Mouse (Mus musculus): ENCODE measurements around the gene Tnip1. TPM values are rescaled to one million over a fixed set of nuclear protein-coding genes. Genes with fewer than 3 reads are reported as not detected.
A peak's percentile ranks its signal among the peaks of the same experiment; 100 is the strongest.
"Not testable (repeated sequence)": the region's sequence is repeated elsewhere in the genome, so short reads cannot be mapped to it uniquely, and the experiment has no call there.

The Tnip1 gene
- polyA plus RNA-seq, 1 experiment from 2014 or later: 17.6 TPM

GRCm38 (mm10) chr11:54897470-54897869, 65.2 kb downstream of the Tnip1 start:
- WGBS: 51% methylated on average over 5 of the region's 5 CpGs
- no peaks in the 10 kb centered on the region for H3K27me3 ChIP-seq (replicated peaks; ENCODE audit: insufficient read depth, low read length)
- no peaks in the 10 kb centered on the region for H3K36me3 ChIP-seq (ENCODE audit: insufficient read depth, low read length)
- DNase-seq (ENCODE audit: low spot score) (peak; percentile 29), ATAC-seq (peak; percentile 58)
- TF ChIP-seq CTCF (IDR thresholded peaks at IDR 0.05): no peak
- TF ChIP-seq EP300 (IDR thresholded peaks at IDR 0.05): no peak
- H3K9ac ChIP-seq (replicated peaks; ENCODE audit: low read depth): no peak overlapping the region
- H3K27ac ChIP-seq (ENCODE audit: low read length): no peak overlapping the region
- H3K4me2 ChIP-seq (replicated peaks; ENCODE audit: low read depth, low read length): no peak overlapping the region
- no peaks in the 10 kb centered on the region for H3K9me3 ChIP-seq (ENCODE audit: low read length)
- no peak overlapping the region for H3K4me3 ChIP-seq (ENCODE audit: low read depth, low read length)
- H3K4me1 ChIP-seq (ENCODE audit: insufficient read depth, low read depth, low read length): no peaks in the 10 kb centered on the region

GRCm38 (mm10) chr11:54896646-54897045, 66.1 kb downstream of the Tnip1 start:
- H3K9me3 ChIP-seq (ENCODE audit: low read length); H3K4me1 ChIP-seq (ENCODE audit: insufficient read depth, low read depth, low read length); H3K36me3 ChIP-seq (ENCODE audit: insufficient read depth, low read length); H3K27ac ChIP-seq (ENCODE audit: low read length); ATAC-seq; H3K4me2 ChIP-seq (replicated peaks; ENCODE audit: low read depth, low read length); H3K9ac ChIP-seq (replicated peaks; ENCODE audit: low read depth); H3K27me3 ChIP-seq (replicated peaks; ENCODE audit: insufficient read depth, low read length); DNase-seq (ENCODE audit: low spot score); H3K4me3 ChIP-seq (ENCODE audit: low read depth, low read length): not testable (repeated sequence)
- 73% methylated on average over 3 of the region's 3 CpGs for WGBS

DNA sequence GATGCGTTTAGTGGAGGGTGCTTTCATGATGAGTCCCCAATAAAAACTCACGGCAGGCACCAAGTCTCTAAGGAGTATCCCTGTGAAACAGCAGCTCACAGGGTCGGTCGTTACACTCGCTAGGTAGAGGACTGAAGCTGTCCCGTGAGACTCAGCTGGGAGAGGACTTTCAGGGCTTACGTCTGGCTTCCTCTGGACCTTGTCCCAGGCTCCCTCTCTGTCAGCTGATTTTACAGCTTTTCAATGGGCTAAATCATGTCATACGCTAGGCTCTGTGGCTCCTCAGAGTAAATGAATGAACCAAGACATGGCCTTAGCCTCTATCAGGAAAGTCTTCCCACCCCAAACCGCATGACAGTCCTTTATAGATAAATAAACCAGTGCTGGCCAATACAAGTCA, 68.1 kb downstream of the Tnip1 start:
- H3K27ac ChIP-seq (ENCODE audit: low read length): no peak overlapping the region
- WGBS: 64% methylated on average over 9 of the region's 9 CpGs
- H3K9ac ChIP-seq (replicated peaks; ENCODE audit: low read depth): no peak overlapping the region
- H3K4me3 ChIP-seq (ENCODE audit: low read depth, low read length): no peak overlapping the region
- H3K36me3 ChIP-seq (ENCODE audit: insufficient read depth, low read length): no peaks in the 10 kb centered on the region
- ATAC-seq (no peak), DNase-seq (ENCODE audit: low spot score) (no peak)
- no peaks in the 10 kb centered on the region for H3K9me3 ChIP-seq (ENCODE audit: low read length)
- H3K4me1 ChIP-seq (ENCODE audit: insufficient read depth, low read depth, low read length): no peaks in the 10 kb centered on the region
- H3K27me3 ChIP-seq (replicated peaks; ENCODE audit: insufficient read depth, low read length): no peaks in the 10 kb centered on the region
- H3K4me2 ChIP-seq (replicated peaks; ENCODE audit: low read depth, low read length): no peak overlapping the region
- no peak for TF ChIP-seq EP300 (IDR thresholded peaks at IDR 0.05)
- no peak for TF ChIP-seq CTCF (IDR thresholded peaks at IDR 0.05)

- whole genome bisulfite sequencing: 42% methylated on average over 7 of the region's 7 CpGs
- ATAC-seq: no peak
- TF ChIP-seq EP300 (IDR thresholded peaks at IDR 0.05): no peak
- Histone ChIP-seq H3K9me3 (ENCODE audit: low read length) (no peaks in the 10 kb centered on the region), H3K27ac (ENCODE audit: low read length) (no peak overlapping the region), H3K36me3 (ENCODE audit: insufficient read depth, low read length) (no peaks in the 10 kb centered on the region), H3K4me3 (ENCODE audit: low read depth, low read length) (no peak overlapping the region), H3K4me2 (replicated peaks; ENCODE audit: low read depth, low read length) (no peak overlapping the region), H3K4me1 (ENCODE audit: insufficient read depth, low read depth, low read length) (no peaks in the 10 kb centered on the region), H3K27me3 (replicated peaks; ENCODE audit: insufficient read depth, low read length) (no peaks in the 10 kb centered on the region), H3K9ac (replicated peaks; ENCODE audit: low read depth) (no peak overlapping the region)
- no peak for DNase-seq (ENCODE audit: low spot score)
Observed at GRCm38 (mm10) chr11:54892091-54892490, 70.6 kb downstream of the Tnip1 start.

DNA sequence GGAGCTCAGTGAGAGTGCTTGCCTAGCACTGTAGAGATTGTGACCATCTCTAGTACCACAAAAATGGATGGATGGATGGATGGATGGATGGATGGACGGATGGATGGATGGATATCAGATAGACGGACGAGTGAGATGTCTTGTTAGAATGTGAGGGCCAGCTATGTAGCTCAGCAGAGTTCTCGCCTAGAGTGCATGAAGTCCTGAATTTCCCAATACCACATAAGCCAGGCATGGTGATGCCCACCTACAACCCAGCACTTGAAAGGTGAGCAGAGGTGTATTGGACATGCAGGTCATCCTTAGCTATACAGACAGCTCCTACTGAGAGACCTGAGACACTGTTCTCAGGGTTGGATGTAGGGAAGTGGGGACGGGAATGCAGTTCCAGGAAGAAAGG, 71.4 kb downstream of the Tnip1 start:
- no peaks in the 10 kb centered on the region for H3K36me3 ChIP-seq (ENCODE audit: insufficient read depth, low read length)
- TF ChIP-seq CTCF (IDR thresholded peaks at IDR 0.05) (no peak), EP300 (IDR thresholded peaks at IDR 0.05) (no peak)
- H3K27me3 ChIP-seq (replicated peaks; ENCODE audit: insufficient read depth, low read length): no peaks in the 10 kb centered on the region
- no peaks in the 10 kb centered on the region for H3K9me3 ChIP-seq (ENCODE audit: low read length)
- DNase-seq (ENCODE audit: low spot score) (no peak), ATAC-seq (no peak)
- H3K4me2 ChIP-seq (replicated peaks; ENCODE audit: low read depth, low read length): no peak overlapping the region
- no peak overlapping the region for H3K4me3 ChIP-seq (ENCODE audit: low read depth, low read length)
- no peak overlapping the region for H3K9ac ChIP-seq (replicated peaks; ENCODE audit: low read depth)
- no peaks in the 10 kb centered on the region for H3K4me1 ChIP-seq (ENCODE audit: insufficient read depth, low read depth, low read length)
- WGBS: 83% methylated on average over 5 of the region's 5 CpGs
- no peak overlapping the region for H3K27ac ChIP-seq (ENCODE audit: low read length)

GRCm38 (mm10) chr11:54887927-54888326, 74.8 kb downstream of the Tnip1 start:
- H3K27ac ChIP-seq (ENCODE audit: low read length): no peak overlapping the region
- H3K4me2 ChIP-seq (replicated peaks; ENCODE audit: low read depth, low read length): no peak overlapping the region
- 44% methylated on average over 6 of the region's 6 CpGs for WGBS
- H3K27me3 ChIP-seq (replicated peaks; ENCODE audit: insufficient read depth, low read length): no peaks in the 10 kb centered on the region
- TF ChIP-seq EP300 (IDR thresholded peaks at IDR 0.05) (peak; percentile 36; the same call in 1 of the 2 replicates), CTCF (IDR thresholded peaks at IDR 0.05) (no peak)
- H3K36me3 ChIP-seq (ENCODE audit: insufficient read depth, low read length): no peaks in the 10 kb centered on the region
- peaks cover 8% of the 10 kb centered on the region; the same call in 1 of the 2 replicates for H3K4me1 ChIP-seq (ENCODE audit: insufficient read depth, low read depth, low read length)
- peak; percentile 16 for ATAC-seq
- H3K4me3 ChIP-seq (ENCODE audit: low read depth, low read length): no peak overlapping the region
- no peak overlapping the region for H3K9ac ChIP-seq (replicated peaks; ENCODE audit: low read depth)
- H3K9me3 ChIP-seq (ENCODE audit: low read length): no peaks in the 10 kb centered on the region
- DNase-seq (ENCODE audit: low spot score): peak; percentile 59

DNA sequence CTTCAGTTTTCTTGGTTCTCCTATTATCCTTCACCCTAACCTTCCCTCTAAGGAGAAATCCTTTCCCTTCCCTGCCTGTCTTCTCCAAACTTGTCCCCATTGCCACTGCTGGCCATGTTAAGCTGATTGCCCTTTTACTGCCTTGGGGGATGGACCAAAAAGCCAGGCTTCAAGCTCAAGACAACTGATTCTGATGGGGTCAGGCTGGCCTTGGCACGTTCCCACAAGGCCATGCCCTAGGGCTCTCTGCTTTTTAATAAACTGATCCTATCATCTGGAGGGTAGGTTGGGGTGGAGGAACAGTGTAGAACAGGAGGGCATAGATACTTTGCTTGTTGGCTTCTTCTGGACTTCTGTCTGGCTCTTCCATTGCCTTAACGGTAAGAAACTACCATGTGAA, 77.3 kb downstream of the Tnip1 start:
- H3K27ac ChIP-seq (ENCODE audit: low read length): peak overlapping the region; percentile 88
- no peak overlapping the region; the same call in 1 of the 2 replicates for H3K9ac ChIP-seq (replicated peaks; ENCODE audit: low read depth)
- no peaks in the 10 kb centered on the region for H3K36me3 ChIP-seq (ENCODE audit: insufficient read depth, low read length)
- 74% methylated on average over 2 of the region's 2 CpGs for WGBS
- H3K4me1 ChIP-seq (ENCODE audit: insufficient read depth, low read depth, low read length): peaks cover 12% of the 10 kb centered on the region; the same call in 1 of the 2 replicates
- no peaks in the 10 kb centered on the region for H3K9me3 ChIP-seq (ENCODE audit: low read length)
- TF ChIP-seq CTCF (IDR thresholded peaks at IDR 0.05) (no peak), EP300 (IDR thresholded peaks at IDR 0.05) (no peak)
- no peak overlapping the region for H3K4me3 ChIP-seq (ENCODE audit: low read depth, low read length)
- no peak for DNase-seq (ENCODE audit: low spot score)
- H3K4me2 ChIP-seq (replicated peaks; ENCODE audit: low read depth, low read length): no peak overlapping the region
- peak; percentile 16; the same call in 1 of the 2 replicates for ATAC-seq
- no peaks in the 10 kb centered on the region for H3K27me3 ChIP-seq (replicated peaks; ENCODE audit: insufficient read depth, low read length)

Measured in lung, postnatal 0 days (tissue).